Mouse (Mus musculus): ENCODE measurements around the gene Serpina9. TPM values are rescaled to one million over a fixed set of nuclear protein-coding genes. Genes with fewer than 3 reads are reported as not detected.
"Not testable (repeated sequence)": the region's sequence is repeated elsewhere in the genome, so short reads cannot be mapped to it uniquely, and the experiment has no call there.

The Serpina9 gene
- polyA plus RNA-seq, 1 experiment from 2014 or later, result not detected

DNA sequence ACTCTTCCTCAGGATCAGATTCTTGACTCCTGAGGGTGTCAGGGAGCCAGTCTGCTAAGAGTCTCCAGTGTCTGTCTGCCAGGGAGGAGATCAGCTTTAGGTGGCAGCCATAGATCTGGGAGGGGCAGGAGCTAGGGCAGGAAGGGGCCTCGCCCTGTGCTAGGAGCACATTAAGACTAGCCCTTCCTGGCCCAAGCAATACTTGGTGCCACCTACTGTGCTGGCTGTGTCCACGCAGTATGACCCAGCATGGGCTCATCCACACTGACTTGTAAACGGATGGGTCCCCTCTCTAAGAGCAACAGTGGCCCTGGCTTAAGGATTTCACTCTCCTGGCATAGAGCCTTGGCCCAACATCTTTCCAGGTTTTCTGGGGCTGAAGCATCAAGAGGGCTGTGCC, 54.8 kb downstream of the Serpina9 start, which contains the start of gene Serpina1e:
Gene Serpina1e, minus strand, starts transcription at position 178 of the 400 bp plus-strand sequence.
- H3K9ac ChIP-seq (ENCODE audit: low read depth, low read length), result no peak within 1 kb of the TSS
- H3K36me3 ChIP-seq (ENCODE audit: control insufficient read depth, insufficient read depth), result no peaks in the 10 kb centered on the region
- no peaks in the 10 kb centered on the region for H3K27me3 ChIP-seq (replicated peaks; ENCODE audit: control insufficient read depth, insufficient read depth, low read length)
- H3K9me3 ChIP-seq (ENCODE audit: control insufficient read depth), result no peaks in the 10 kb centered on the region
- no peaks in the 10 kb centered on the region for H3K4me1 ChIP-seq (replicated peaks; ENCODE audit: control insufficient read depth, insufficient read depth, low read length)
- TF ChIP-seq CTCF (IDR thresholded peaks at IDR 0.05; ENCODE audit: low read depth), result peak; percentile 55
- peak; percentile 58; the same call in 1 of the 2 replicates for ATAC-seq
- H3K4me3 ChIP-seq (ENCODE audit: low read depth, low read length), result no peak within 1 kb of the TSS
- H3K27ac ChIP-seq (ENCODE audit: low read depth, low read length), result no peak within 1 kb of the TSS
- 61% methylated on average over 3 of the region's 3 CpGs for WGBS
- H3K4me2 ChIP-seq (replicated peaks; ENCODE audit: low read depth), result peak within 1 kb of the TSS; percentile 38

DNA sequence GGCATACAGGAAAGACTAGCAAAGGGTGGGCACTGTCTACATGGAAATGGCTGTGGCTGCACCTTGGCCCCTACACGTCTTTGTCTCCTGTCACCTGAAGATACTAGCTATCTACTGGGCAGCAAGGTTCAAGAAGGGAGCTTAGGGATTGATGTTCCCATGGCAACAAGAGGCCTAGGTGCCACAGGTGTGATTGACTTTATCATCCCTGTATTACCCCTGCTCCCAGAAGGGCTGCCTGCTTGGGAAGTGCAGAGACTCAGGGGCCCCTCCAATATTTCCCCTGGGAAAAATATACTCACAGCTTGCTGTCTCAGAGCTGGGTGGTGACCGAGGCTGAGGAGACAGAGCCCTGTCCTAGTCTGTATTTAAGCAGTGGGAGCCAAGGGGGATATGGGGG, 57.0 kb downstream of the Serpina9 start:
- not testable (repeated sequence) for H3K9me3 ChIP-seq (ENCODE audit: control insufficient read depth); H3K9ac ChIP-seq (ENCODE audit: low read depth, low read length); H3K4me3 ChIP-seq (ENCODE audit: low read depth, low read length); H3K27ac ChIP-seq (ENCODE audit: low read depth, low read length); H3K36me3 ChIP-seq (ENCODE audit: control insufficient read depth, insufficient read depth); H3K4me2 ChIP-seq (replicated peaks; ENCODE audit: low read depth); H3K27me3 ChIP-seq (replicated peaks; ENCODE audit: control insufficient read depth, insufficient read depth, low read length); H3K4me1 ChIP-seq (replicated peaks; ENCODE audit: control insufficient read depth, insufficient read depth, low read length)
- 23% methylated on average over 2 of the region's 2 CpGs for WGBS
- ATAC-seq, result peak; percentile 82

DNA sequence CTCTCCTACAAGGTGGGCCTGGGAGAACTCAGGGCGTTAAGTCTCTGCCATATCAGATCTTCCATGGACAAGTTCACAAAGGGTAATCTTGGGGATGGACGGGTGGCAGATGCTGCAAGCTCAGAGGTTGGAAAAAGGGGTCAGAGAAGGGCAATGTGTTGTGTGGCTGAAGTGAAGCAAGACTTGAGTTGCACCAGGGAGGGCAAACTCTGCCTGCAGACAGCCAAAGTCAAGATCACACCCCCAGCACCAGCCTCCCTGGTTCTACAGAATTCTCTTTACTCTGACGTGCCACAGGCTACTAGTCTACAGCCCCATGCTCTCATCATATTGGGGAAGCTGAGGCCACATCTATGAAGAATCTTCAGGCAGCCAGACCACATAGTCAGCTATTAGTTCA, 60.6 kb downstream of the Serpina9 start:
- 61% methylated on average over 3 of the region's 3 CpGs for WGBS
- H3K4me3 ChIP-seq (ENCODE audit: low read depth, low read length); H3K27ac ChIP-seq (ENCODE audit: low read depth, low read length); ATAC-seq; H3K9ac ChIP-seq (ENCODE audit: low read depth, low read length); H3K4me1 ChIP-seq (replicated peaks; ENCODE audit: control insufficient read depth, insufficient read depth, low read length); H3K4me2 ChIP-seq (replicated peaks; ENCODE audit: low read depth); H3K9me3 ChIP-seq (ENCODE audit: control insufficient read depth); H3K27me3 ChIP-seq (replicated peaks; ENCODE audit: control insufficient read depth, insufficient read depth, low read length); H3K36me3 ChIP-seq (ENCODE audit: control insufficient read depth, insufficient read depth): not testable (repeated sequence)

DNA sequence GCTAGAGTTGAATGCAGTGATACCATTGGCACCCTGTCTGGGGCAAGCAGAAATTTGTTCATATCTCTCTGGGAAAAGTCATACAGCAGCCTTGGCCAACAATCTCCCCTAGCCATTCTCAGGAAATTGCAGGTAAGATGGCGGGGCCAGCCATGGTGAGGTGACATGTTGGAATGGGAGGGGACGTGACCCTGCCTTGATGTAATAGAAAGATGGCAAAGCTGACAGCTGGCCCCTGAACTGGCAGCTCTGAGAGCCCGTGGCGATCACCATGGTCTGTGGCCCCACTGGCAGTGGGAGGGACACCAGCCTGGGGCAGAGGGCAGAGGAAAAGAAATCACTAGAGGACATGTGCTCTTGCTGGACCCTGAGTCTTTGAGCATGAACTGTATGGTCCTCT, 67.3 kb downstream of the Serpina9 start:
- Histone ChIP-seq H3K27ac (ENCODE audit: low read depth, low read length) (no peak overlapping the region), H3K4me2 (replicated peaks; ENCODE audit: low read depth) (no peak overlapping the region), H3K4me1 (replicated peaks; ENCODE audit: control insufficient read depth, insufficient read depth, low read length) (no peaks in the 10 kb centered on the region), H3K36me3 (ENCODE audit: control insufficient read depth, insufficient read depth) (no peaks in the 10 kb centered on the region), H3K4me3 (ENCODE audit: low read depth, low read length) (no peak overlapping the region), H3K9me3 (ENCODE audit: control insufficient read depth) (no peaks in the 10 kb centered on the region), H3K27me3 (replicated peaks; ENCODE audit: control insufficient read depth, insufficient read depth, low read length) (no peaks in the 10 kb centered on the region), H3K9ac (ENCODE audit: low read depth, low read length) (no peak overlapping the region)
- WGBS, result 81% methylated on average over 4 of the region's 4 CpGs
- TF ChIP-seq CTCF (IDR thresholded peaks at IDR 0.05; ENCODE audit: low read depth), result no peak
- no peak for ATAC-seq

Other genes starting within 250 kb of the Serpina9 start
- gene Serpina1d, start 240.2 kb downstream of the Serpina9 start, polyA plus RNA-seq (2015; fragmentation: Nextera tagmentation; extraction: Ambion mirVana), result 6.6 and 6.9 TPM in 2 replicates
- 34.2 and 45.6 TPM in 2 replicates for gene Serpina1b, start 183.4 kb downstream of the Serpina9 start, polyA plus RNA-seq (2015; fragmentation: Nextera tagmentation; extraction: Ambion mirVana)
- gene Serpina1a, start 150.2 kb downstream of the Serpina9 start, polyA plus RNA-seq (2015; fragmentation: Nextera tagmentation; extraction: Ambion mirVana), result 67.1 and 71.2 TPM in 2 replicates
- gene Serpina1c, start 108.9 kb downstream of the Serpina9 start, polyA plus RNA-seq (2015; fragmentation: Nextera tagmentation; extraction: Ambion mirVana), result 7.9 and 9.9 TPM in 2 replicates
- 177 and 211 TPM in 2 replicates for gene Serpina1e, start 54.8 kb downstream of the Serpina9 start, polyA plus RNA-seq (2015; fragmentation: Nextera tagmentation; extraction: Ambion mirVana)
- gene Serpina11, start 23.8 kb downstream of the Serpina9 start, polyA plus RNA-seq (2015; fragmentation: Nextera tagmentation; extraction: Ambion mirVana), result not detected in 2 replicates
- not detected in 2 replicates for gene Serpina12, start 30.7 kb upstream of the Serpina9 start, polyA plus RNA-seq (2015; fragmentation: Nextera tagmentation; extraction: Ambion mirVana)
- gene Serpina5, start 87.4 kb upstream of the Serpina9 start, polyA plus RNA-seq (2015; fragmentation: Nextera tagmentation; extraction: Ambion mirVana), result 0.18 and 0.24 TPM in 2 replicates
- gene Serpina3a, start 99.0 kb upstream of the Serpina9 start, polyA plus RNA-seq (2015; fragmentation: Nextera tagmentation; extraction: Ambion mirVana), result 0.09 and 0.21 TPM in 2 replicates
- not detected in 2 replicates for gene Serpina3b, start 114.2 kb upstream of the Serpina9 start, polyA plus RNA-seq (2015; fragmentation: Nextera tagmentation; extraction: Ambion mirVana)
- 0.09 TPM in 1 of 2 replicates, not detected in the other for gene Serpina3c, start 140.1 kb upstream of the Serpina9 start, polyA plus RNA-seq (2015; fragmentation: Nextera tagmentation; extraction: Ambion mirVana)
- gene Serpina3f, start 200.8 kb upstream of the Serpina9 start, polyA plus RNA-seq (2015; fragmentation: Nextera tagmentation; extraction: Ambion mirVana), result 0.59 and 0.69 TPM in 2 replicates
- gene Serpina3g, start 222.5 kb upstream of the Serpina9 start, polyA plus RNA-seq (2015; fragmentation: Nextera tagmentation; extraction: Ambion mirVana), result 5.2 and 6.1 TPM in 2 replicates
- not detected in 2 replicates for gene Serpina3i, start 249.4 kb upstream of the Serpina9 start, polyA plus RNA-seq (2015; fragmentation: Nextera tagmentation; extraction: Ambion mirVana)